Mouse (Mus musculus): ENCODE results near the gene Rpl27a. TPM values are rescaled to one million over a fixed set of nuclear protein-coding genes. Genes with fewer than 3 reads are reported as not detected.
A peak's percentile ranks its signal among the peaks of the same experiment; 100 is the strongest.

Gene Rpl27a
- total and polyA plus RNA-seq, 2 experiments from 2014 or later, result 94.1 to 433 TPM

GRCm38 (mm10) chr7:109493319-109494316 lies 25.3 kb upstream of the Rpl27a start:
- Histone ChIP-seq H3K4me1 (ENCODE audit: insufficient read depth) (peaks cover 8% of the 10 kb centered on the region; the same call in 1 of the 2 replicates), H3K4me3 (ENCODE audit: low read depth, low read length) (peak overlapping the region; percentile 33), H3K27ac (ENCODE audit: low read depth, low read length) (peak overlapping the region; percentile 45), H3K9me3 (ENCODE audit: low read length) (no peaks in the 10 kb centered on the region), H3K36me3 (ENCODE audit: insufficient read depth) (no peaks in the 10 kb centered on the region), H3K4me2 (ENCODE audit: low read depth) (peak overlapping the region; percentile 57), H3K9ac (peak overlapping the region; percentile 40), H3K27me3 (ENCODE audit: insufficient read depth, low read length) (no peaks in the 10 kb centered on the region)
- WGBS, result 5% methylated on average over 21 of the region's 21 CpGs
- DNase-seq (peak; percentile 67), ATAC-seq (peak; percentile 93)
- TF ChIP-seq CTCF (IDR thresholded peaks at IDR 0.05; ENCODE audit: low read depth), result 0 out of 2 replicates have a peak, but pooled peaks have one; percentile 29

GRCm38 (mm10) chr7:109497507-109497906 lies 21.4 kb upstream of the Rpl27a start:
- Histone ChIP-seq H3K4me2 (ENCODE audit: low read depth) (no peak overlapping the region), H3K4me1 (ENCODE audit: insufficient read depth) (peaks cover 8% of the 10 kb centered on the region; the same call in 1 of the 2 replicates), H3K27ac (ENCODE audit: low read depth, low read length) (no peak overlapping the region), H3K4me3 (ENCODE audit: low read depth, low read length) (no peak overlapping the region), H3K9me3 (ENCODE audit: low read length) (no peaks in the 10 kb centered on the region), H3K36me3 (ENCODE audit: insufficient read depth) (no peaks in the 10 kb centered on the region), H3K9ac (no peak overlapping the region), H3K27me3 (ENCODE audit: insufficient read depth, low read length) (no peaks in the 10 kb centered on the region)
- WGBS, result 53% methylated on average over 4 of the region's 4 CpGs
- ATAC-seq (no peak), DNase-seq (no peak)
- no peak for TF ChIP-seq CTCF (IDR thresholded peaks at IDR 0.05; ENCODE audit: low read depth)

- WGBS, result 5% methylated on average over 8 of the region's 8 CpGs
- peak; percentile 76 for ATAC-seq
- H3K4me3 ChIP-seq (ENCODE audit: low read depth, low read length), result no peak overlapping the region
These were observed 11.8 kb upstream of the Rpl27a start for GRCm38 (mm10) chr7:109507119-109507518.

DNA sequence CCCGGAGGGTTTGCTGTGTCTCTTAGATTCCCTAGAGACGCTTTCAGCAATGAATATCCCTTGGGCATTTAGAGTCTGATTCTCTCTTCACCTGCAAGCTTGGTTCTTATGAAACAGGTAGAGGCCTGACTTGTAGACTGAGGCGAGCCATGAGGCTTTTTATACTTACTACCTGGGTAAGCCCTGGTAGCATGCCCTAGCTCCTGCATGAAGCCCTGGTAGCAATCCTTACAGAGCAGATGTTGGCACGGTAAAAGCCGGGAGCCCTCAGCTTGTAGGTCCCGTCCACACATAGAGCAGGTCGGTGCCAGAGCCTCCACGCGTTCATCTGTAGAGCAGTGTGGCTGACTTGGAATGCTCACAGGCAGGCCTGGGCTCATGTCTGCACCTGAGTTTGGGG lies 11.4 kb upstream of the Rpl27a start:
- 42% methylated on average over 9 of the region's 9 CpGs for WGBS
- no peak overlapping the region for H3K4me3 ChIP-seq (ENCODE audit: low read depth, low read length)
- DNase-seq (no peak), ATAC-seq (no peak)
- H3K4me1 ChIP-seq (ENCODE audit: insufficient read depth), result no peaks in the 10 kb centered on the region
- H3K9ac ChIP-seq, result no peak overlapping the region
- H3K27me3 ChIP-seq (ENCODE audit: insufficient read depth, low read length), result no peaks in the 10 kb centered on the region
- no peak overlapping the region for H3K27ac ChIP-seq (ENCODE audit: low read depth, low read length)
- no peaks in the 10 kb centered on the region for H3K9me3 ChIP-seq (ENCODE audit: low read length)
- no peak overlapping the region for H3K4me2 ChIP-seq (ENCODE audit: low read depth)
- no peaks in the 10 kb centered on the region for H3K36me3 ChIP-seq (ENCODE audit: insufficient read depth)
- TF ChIP-seq CTCF (IDR thresholded peaks at IDR 0.05; ENCODE audit: low read depth), result no peak

More at GRCm38 (mm10) chr7:109507119-109507518, 11.8 kb upstream of the Rpl27a start:
- no peaks in the 10 kb centered on the region for H3K9me3 ChIP-seq (ENCODE audit: low read length)
- H3K4me2 ChIP-seq (ENCODE audit: low read depth), result peak overlapping the region; percentile 21; the same call in 1 of the 2 replicates
- no peak overlapping the region for H3K9ac ChIP-seq
- no peaks in the 10 kb centered on the region for H3K36me3 ChIP-seq (ENCODE audit: insufficient read depth)
- no peaks in the 10 kb centered on the region for H3K27me3 ChIP-seq (ENCODE audit: insufficient read depth, low read length)
- no peak for DNase-seq
- no peak for TF ChIP-seq CTCF (IDR thresholded peaks at IDR 0.05; ENCODE audit: low read depth)
- H3K4me1 ChIP-seq (ENCODE audit: insufficient read depth), result no peaks in the 10 kb centered on the region
- no peak overlapping the region for H3K27ac ChIP-seq (ENCODE audit: low read depth, low read length)

DNA sequence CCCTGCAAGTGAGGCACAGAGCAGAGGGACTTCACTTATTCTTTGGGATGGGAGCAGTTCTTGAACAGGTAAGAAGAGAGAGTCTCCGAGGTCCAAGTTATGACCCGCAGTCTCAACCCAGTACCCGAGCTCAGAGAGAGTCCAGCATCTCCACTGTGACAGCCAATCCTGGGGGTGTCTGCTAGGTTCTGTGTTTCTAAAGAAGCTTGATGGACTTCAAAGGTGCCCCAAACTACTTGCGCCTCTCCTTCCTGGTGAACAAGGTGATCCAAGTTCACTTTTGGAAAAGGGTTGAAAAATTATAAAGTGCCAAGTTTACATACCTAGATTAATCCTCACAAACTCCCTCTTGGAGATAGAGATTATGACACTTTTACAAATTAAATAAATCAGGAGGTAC lies 10.9 kb upstream of the Rpl27a start, which contains the start of gene Trim66:
Trim66 (minus strand) TSS at position 101 of the 400 bp plus-strand sequence.
- DNase-seq, result no peak
- WGBS, result 86% methylated on average over 4 of the region's 4 CpGs
- Histone ChIP-seq H3K9ac (no peak within 1 kb of the TSS), H3K4me1 (ENCODE audit: insufficient read depth) (no peaks in the 10 kb centered on the region), H3K4me3 (ENCODE audit: low read depth, low read length) (no peak within 1 kb of the TSS), H3K36me3 (ENCODE audit: insufficient read depth) (no peaks in the 10 kb centered on the region), H3K27me3 (ENCODE audit: insufficient read depth, low read length) (no peaks in the 10 kb centered on the region), H3K27ac (ENCODE audit: low read depth, low read length) (no peak within 1 kb of the TSS), H3K9me3 (ENCODE audit: low read length) (no peaks in the 10 kb centered on the region), H3K4me2 (ENCODE audit: low read depth) (peak within 1 kb of the TSS; percentile 21; the same call in 1 of the 2 replicates)
- ATAC-seq, result no peak
- no peak for TF ChIP-seq CTCF (IDR thresholded peaks at IDR 0.05; ENCODE audit: low read depth)

GRCm38 (mm10) chr7:109510799-109511198 lies 8.1 kb upstream of the Rpl27a start:
- H3K27me3 ChIP-seq (ENCODE audit: insufficient read depth, low read length), result no peaks in the 10 kb centered on the region
- no peak overlapping the region for H3K4me2 ChIP-seq (ENCODE audit: low read depth)
- no peak overlapping the region for H3K4me3 ChIP-seq (ENCODE audit: low read depth, low read length)
- no peaks in the 10 kb centered on the region for H3K9me3 ChIP-seq (ENCODE audit: low read length)
- 73% methylated on average over 2 of the region's 2 CpGs for WGBS
- H3K9ac ChIP-seq, result no peak overlapping the region
- no peak overlapping the region for H3K27ac ChIP-seq (ENCODE audit: low read depth, low read length)
- no peak for DNase-seq
- no peak for ATAC-seq
- no peaks in the 10 kb centered on the region for H3K36me3 ChIP-seq (ENCODE audit: insufficient read depth)
- TF ChIP-seq CTCF (IDR thresholded peaks at IDR 0.05; ENCODE audit: low read depth), result no peak
- H3K4me1 ChIP-seq (ENCODE audit: insufficient read depth), result no peaks in the 10 kb centered on the region

DNA sequence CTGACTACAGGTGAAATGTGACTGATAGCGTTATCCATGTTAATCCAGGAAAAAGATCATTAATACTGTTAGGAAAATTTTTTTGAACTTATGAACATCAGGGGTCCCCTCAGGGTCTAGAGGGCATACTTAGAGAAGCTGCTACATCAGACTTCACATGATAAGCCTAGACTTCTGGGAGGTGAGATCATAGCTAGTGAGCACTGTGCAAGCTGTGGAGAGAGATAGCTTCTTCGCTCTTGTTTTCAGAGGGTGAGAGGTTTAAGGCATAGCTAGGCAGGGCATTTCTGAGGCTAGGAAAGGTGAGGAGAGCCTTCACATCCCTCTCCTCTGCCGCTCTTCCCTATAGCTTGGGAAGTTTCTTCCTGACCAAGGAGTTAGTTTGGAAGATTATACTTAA lies 7.1 kb upstream of the Rpl27a start:
- Histone ChIP-seq H3K36me3 (ENCODE audit: insufficient read depth) (no peaks in the 10 kb centered on the region), H3K9ac (no peak overlapping the region), H3K4me1 (ENCODE audit: insufficient read depth) (no peaks in the 10 kb centered on the region), H3K27me3 (ENCODE audit: insufficient read depth, low read length) (no peaks in the 10 kb centered on the region), H3K9me3 (ENCODE audit: low read length) (no peaks in the 10 kb centered on the region), H3K4me3 (ENCODE audit: low read depth, low read length) (no peak overlapping the region), H3K27ac (ENCODE audit: low read depth, low read length) (no peak overlapping the region), H3K4me2 (ENCODE audit: low read depth) (no peak overlapping the region)
- DNase-seq, result no peak
- no peak for ATAC-seq
- no peak for TF ChIP-seq CTCF (IDR thresholded peaks at IDR 0.05; ENCODE audit: low read depth)
- WGBS, result 91% methylated on average over 3 of the region's 3 CpGs
